Mouse (Mus musculus) adrenal gland, postnatal 4 days (tissue): Measurements from ENCODE around the gene Gm42906. TPM values are rescaled to one million over a fixed set of nuclear protein-coding genes. Genes with fewer than 3 reads are reported as not detected.

Source experiments
- DNase-seq, 2 experiments: peaks; one replicate each; pipeline ENCODE4 v3.0.0; 2021 to 2022; ENCODE audit warnings: low spot score in 2 of 2, mixed read lengths in 2 of 2
- total RNA-seq, 2 experiments: library from RNA; stranded (reverse); gene quantifications; 2 replicates each; pipeline ENCODE4 v1.2.3; 2021

Gm42906 gene
- total RNA-seq, 2 experiments from 2014 or later, result not detected

- peak; percentile 22 to 35 for DNase-seq
Observed at GRCm38 (mm10) chr5:151189789-151190378, 238.1 kb downstream of the Gm42906 start.

GRCm38 (mm10) chr5:151189321-151189720 is 238.6 kb downstream of the Gm42906 start:
- DNase-seq, result no peak

GRCm38 (mm10) chr5:151188659-151189058 is 239.3 kb downstream of the Gm42906 start:
- DNase-seq, result no peak

- no peak for DNase-seq
Observed at GRCm38 (mm10) chr5:151187336-151187735, 240.6 kb downstream of the Gm42906 start.

GRCm38 (mm10) chr5:151185286-151185856 is 242.6 kb downstream of the Gm42906 start:
- DNase-seq, result no peak

- no peak for DNase-seq
Observed at GRCm38 (mm10) chr5:151183656-151184240, 244.2 kb downstream of the Gm42906 start.

GRCm38 (mm10) chr5:151181288-151181687 is 246.7 kb downstream of the Gm42906 start:
- DNase-seq, result no peak

GRCm38 (mm10) chr5:151180176-151180785 is 247.7 kb downstream of the Gm42906 start:
- no peak for DNase-seq

- no peak for DNase-seq
Observed at GRCm38 (mm10) chr5:151177171-151177570, 250.8 kb downstream of the Gm42906 start.

- no peak for DNase-seq
Observed at GRCm38 (mm10) chr5:151175897-151176313, 252.1 kb downstream of the Gm42906 start.

- DNase-seq, result no peak
Observed at GRCm38 (mm10) chr5:151174485-151175460, 253.2 kb downstream of the Gm42906 start.

GRCm38 (mm10) chr5:151173774-151174173 is 254.2 kb downstream of the Gm42906 start:
- DNase-seq, result no peak

- DNase-seq, result no peak
Observed at GRCm38 (mm10) chr5:151170168-151170750, 257.7 kb downstream of the Gm42906 start.

GRCm38 (mm10) chr5:151168191-151168590 is 259.8 kb downstream of the Gm42906 start:
- DNase-seq, result no peak

- no peak for DNase-seq
Observed at GRCm38 (mm10) chr5:151167641-151168040, 260.3 kb downstream of the Gm42906 start.

GRCm38 (mm10) chr5:151166266-151166665 is 261.7 kb downstream of the Gm42906 start:
- DNase-seq, result no peak

GRCm38 (mm10) chr5:151165381-151166016 is 262.5 kb downstream of the Gm42906 start:
- no peak for DNase-seq

- DNase-seq, result no peak
Observed at GRCm38 (mm10) chr5:151164815-151165214, 263.1 kb downstream of the Gm42906 start.

- DNase-seq, result no peak
Observed at GRCm38 (mm10) chr5:151162642-151163041, 265.3 kb downstream of the Gm42906 start.

GRCm38 (mm10) chr5:151155247-151155646 is 272.7 kb downstream of the Gm42906 start:
- no peak for DNase-seq
